Mouse (Mus musculus): ENCODE data around the gene Agfg1.
"Not testable (repeated sequence)": the region's sequence is repeated elsewhere in the genome, so short reads cannot be mapped to it uniquely, and the experiment has no call there.

The Agfg1 gene

GRCm38 (mm10) chr1:82913434-82913833 is 74.2 kb downstream of the Agfg1 start:
- DNase-seq: not testable (repeated sequence)

GRCm38 (mm10) chr1:82924650-82925049 is 85.4 kb downstream of the Agfg1 start, which contains the start of gene A030014E15Rik:
Gene A030014E15Rik, plus strand, starts transcription at chr1:82924917.
- DNase-seq: no peak

- not testable (repeated sequence) for DNase-seq
Observed at GRCm38 (mm10) chr1:82930558-82930957, 91.3 kb downstream of the Agfg1 start.

GRCm38 (mm10) chr1:82931326-82931725 is 92.0 kb downstream of the Agfg1 start, which contains the start of gene Gm6217:
Gene Gm6217, minus strand, starts transcription at chr1:82931399.
- not testable (repeated sequence) for DNase-seq

GRCm38 (mm10) chr1:82938666-82939065 is 99.4 kb downstream of the Agfg1 start:
- DNase-seq: peak; percentile 24

GRCm38 (mm10) chr1:82942505-82942904 is 103.2 kb downstream of the Agfg1 start:
- not testable (repeated sequence) for DNase-seq

GRCm38 (mm10) chr1:82943295-82943694 is 104.0 kb downstream of the Agfg1 start, which contains the start of gene A030003K21Rik:
Gene A030003K21Rik, minus strand, starts transcription at chr1:82943388.
- not testable (repeated sequence) for DNase-seq

GRCm38 (mm10) chr1:82946029-82946428 is 106.7 kb downstream of the Agfg1 start:
- DNase-seq: not testable (repeated sequence)

GRCm38 (mm10) chr1:82948601-82949000 is 109.3 kb downstream of the Agfg1 start:
- no peak for DNase-seq
